Mouse (Mus musculus) central nervous system, embryonic 14 days (tissue): Measurements from ENCODE around the gene Vmn1r114. TPM values are rescaled to one million over a fixed set of nuclear protein-coding genes. Genes with fewer than 3 reads are reported as not detected.

Source experiments
- polyA plus RNA-seq: library from polyadenylated mRNA; depleted of rRNA; stranded (reverse); fragments of >200 nt; gene quantifications from 2 replicates; pipeline ENCODE4 v1.2.3, GENCODE M21; 2012; rRNA removed

Gene Vmn1r114
- polyA plus RNA-seq = not detected in 2 replicates

DNA sequence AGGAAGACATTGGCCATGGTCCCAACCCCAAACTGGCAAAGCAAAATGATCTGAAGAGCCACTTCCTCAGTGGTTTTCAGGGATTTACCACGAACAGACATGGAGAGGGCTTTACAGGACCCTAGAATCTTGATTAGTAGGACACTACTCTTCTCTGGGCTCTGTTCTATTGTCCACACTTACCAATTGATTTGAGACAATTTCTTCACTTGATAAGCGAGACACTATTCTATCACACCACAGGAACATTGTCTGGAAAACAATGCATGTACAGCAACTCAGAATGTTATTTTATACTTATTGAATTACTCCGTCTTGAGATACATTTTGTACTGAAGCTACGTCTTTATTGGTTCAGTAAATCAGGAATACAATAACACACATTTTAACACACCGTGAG is at the start of gene Vmn1r114:
Gene Vmn1r114 (minus strand): TSS at position 101 of the 400 bp plus-strand sequence.

DNA sequence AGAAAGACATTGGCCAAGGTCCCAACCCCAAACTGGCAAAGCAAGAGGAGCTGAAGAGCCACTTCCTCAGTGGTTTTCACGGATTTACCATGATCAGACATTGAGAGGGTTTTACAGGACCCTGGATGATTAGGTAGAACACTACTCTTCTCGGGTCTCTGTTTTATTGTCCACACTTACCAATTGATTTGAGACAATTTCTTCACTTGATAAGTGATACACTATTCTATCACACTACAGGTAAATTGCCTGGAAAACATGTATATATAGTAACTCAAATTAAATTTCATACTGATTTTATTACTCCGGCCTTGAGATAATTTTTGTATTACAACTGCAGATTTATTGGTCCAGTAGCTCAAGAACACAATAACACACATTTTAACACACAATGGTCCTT is 32.9 kb upstream of the Vmn1r114 start, which contains the start of gene Vmn1r115:
Gene Vmn1r115 (minus strand): TSS at position 101 of the 400 bp plus-strand sequence.

DNA sequence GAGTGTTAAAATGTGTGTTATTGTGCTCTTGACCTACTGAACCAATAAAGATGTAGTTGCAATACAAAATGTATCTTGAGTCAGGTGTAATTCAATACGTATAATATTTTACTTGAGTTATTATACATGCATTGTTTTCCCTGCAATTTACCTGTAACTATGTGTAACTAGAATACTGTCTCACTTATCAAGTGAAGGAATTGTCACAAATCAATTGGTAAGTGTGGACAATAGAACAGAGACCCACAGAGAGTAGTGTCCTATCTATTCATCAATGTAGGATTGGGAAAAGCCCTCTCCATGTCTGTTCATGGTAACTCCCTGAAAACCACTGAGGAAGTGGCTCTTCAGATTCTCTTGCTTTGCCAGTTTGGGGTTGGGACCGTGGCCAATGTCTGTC is 25.0 kb downstream of the Vmn1r114 start, which contains the start of gene Vmn1r113:
Gene Vmn1r113 (plus strand): TSS at position 301 of the 400 bp plus-strand sequence.

DNA sequence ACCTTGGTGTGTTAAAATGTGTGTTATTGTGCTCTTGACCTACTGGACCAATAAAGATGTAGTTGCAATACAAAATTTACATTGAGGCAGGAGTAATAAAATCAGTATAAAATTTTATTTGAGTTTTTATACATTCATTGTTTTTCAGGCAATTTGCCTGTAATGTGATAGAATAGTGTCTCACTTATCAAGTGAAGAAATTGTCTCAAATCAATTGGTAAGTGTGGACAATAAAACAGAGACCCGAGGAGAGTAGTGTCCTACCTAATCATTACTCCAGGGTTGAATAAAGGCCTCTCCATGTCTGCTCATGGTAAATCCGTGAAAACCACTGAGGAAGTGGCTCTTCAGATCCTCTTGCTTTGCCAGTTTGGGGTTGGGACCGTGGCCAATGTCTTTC is 41.1 kb downstream of the Vmn1r114 start, which contains the start of gene Vmn1r112:
Gene Vmn1r112 (plus strand): TSS at position 301 of the 400 bp plus-strand sequence.

Other genes with a start within 250 kb of the Vmn1r114 start
- gene Gm4141, start 235.9 kb downstream of the Vmn1r114 start, polyA plus RNA-seq = not detected in 2 replicates
- gene Gm4513, start 213.2 kb downstream of the Vmn1r114 start, polyA plus RNA-seq = not detected in 2 replicates
- gene Vmn1r107, start 143.3 kb downstream of the Vmn1r114 start, polyA plus RNA-seq = not detected in 2 replicates
- not detected in 2 replicates for gene Vmn1r111, start 109.0 kb downstream of the Vmn1r114 start, polyA plus RNA-seq
- not detected in 2 replicates for gene Gm10668, start 81.6 kb downstream of the Vmn1r114 start, polyA plus RNA-seq
- not detected in 2 replicates for gene Vmn1r112, start 41.0 kb downstream of the Vmn1r114 start, polyA plus RNA-seq
- gene Vmn1r113, start 24.9 kb downstream of the Vmn1r114 start, polyA plus RNA-seq = not detected in 2 replicates
- not detected in 2 replicates for gene Vmn1r115, start 32.8 kb upstream of the Vmn1r114 start, polyA plus RNA-seq
- gene Vmn1r116, start 60.1 kb upstream of the Vmn1r114 start, polyA plus RNA-seq = not detected in 2 replicates
- gene Vmn1r117, start 71.9 kb upstream of the Vmn1r114 start, polyA plus RNA-seq = not detected in 2 replicates
- not detected in 2 replicates for gene Vmn1r118, start 100.2 kb upstream of the Vmn1r114 start, polyA plus RNA-seq
- gene Vmn1r119, start 200.3 kb upstream of the Vmn1r114 start, polyA plus RNA-seq = not detected in 2 replicates
- not detected in 2 replicates for gene Vmn1r120, start 241.6 kb upstream of the Vmn1r114 start, polyA plus RNA-seq